Mouse (Mus musculus): Measurements from ENCODE around the gene Cep295.
"Not testable (repeated sequence)": the region's sequence is repeated elsewhere in the genome, so short reads cannot be mapped to it uniquely, and the experiment has no call there.

Gene Cep295

GRCm38 (mm10) chr9:15306398-15307119 is 51.0 kb downstream of the Cep295 start, which contains the start of gene 4931406C07Rik:
Gene 4931406C07Rik (minus strand): TSS chr9:15306448.
- DNase-seq, result no peak

DNA sequence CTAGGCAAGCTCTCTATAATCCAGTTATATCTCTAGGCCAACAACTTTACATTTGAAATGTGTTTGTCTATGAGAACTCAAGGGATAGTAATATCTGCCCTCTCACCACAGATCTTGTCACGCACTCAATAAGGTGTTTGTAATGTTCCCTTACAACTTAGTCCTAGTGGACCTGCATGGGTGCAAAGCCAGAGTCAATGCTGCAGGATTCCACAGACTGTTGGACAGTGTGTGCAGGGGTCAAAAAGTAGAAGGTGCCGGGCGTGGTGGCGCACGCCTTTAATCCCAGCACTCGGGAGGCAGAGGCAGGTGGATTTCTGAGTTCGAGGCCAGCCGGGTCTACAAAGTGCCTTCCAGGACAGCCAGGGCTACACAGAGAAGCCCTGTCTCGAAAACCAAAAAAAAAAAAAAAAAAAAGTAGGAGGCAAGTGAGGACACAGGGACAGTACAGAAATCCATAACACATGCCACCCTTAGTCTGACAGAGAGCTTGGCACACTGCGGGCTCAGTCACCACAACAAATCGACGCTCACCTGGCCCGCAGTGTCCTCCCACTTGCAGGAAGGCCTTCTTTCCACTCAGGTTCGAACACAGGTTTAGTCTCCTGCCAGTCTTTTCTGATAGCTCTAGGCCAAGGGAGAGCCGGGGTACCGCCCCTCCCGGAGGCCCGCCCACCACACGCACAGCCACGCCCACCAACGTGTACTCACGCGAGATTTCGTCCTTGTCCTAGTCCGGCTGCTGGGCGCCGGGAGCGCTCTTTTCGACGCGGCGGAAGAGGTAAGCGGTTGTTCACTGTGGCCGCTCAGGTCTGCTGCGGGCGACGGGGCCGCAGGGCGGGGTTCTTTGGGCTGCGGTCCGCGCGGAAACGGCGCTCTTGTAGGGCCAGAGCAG is 51.8 kb downstream of the Cep295 start, which contains the start of gene Taf1d:
TSS of gene Taf1d (plus strand) at position 712 of the 895 bp plus-strand sequence.
- DNase-seq, result peak; percentile 99

DNA sequence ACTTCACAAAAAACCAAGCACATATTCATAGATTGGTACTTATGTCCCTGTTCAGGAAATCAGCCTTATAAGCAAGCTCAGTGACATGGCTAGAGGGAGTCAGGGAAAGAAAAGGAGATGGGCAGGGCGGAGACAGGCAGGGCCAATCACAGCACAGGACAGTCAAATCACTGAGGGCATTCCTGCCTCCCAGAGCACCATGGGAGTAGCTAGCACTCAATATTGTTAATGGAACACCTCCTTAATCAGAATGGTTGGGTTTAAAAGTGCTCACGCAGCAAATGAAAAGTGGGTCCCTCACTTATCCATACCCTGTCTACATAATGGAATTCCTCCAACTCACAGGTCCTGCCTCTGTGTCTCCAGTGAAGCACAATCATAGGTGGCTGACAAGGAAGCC is 54.7 kb downstream of the Cep295 start:
- DNase-seq, result no peak

DNA sequence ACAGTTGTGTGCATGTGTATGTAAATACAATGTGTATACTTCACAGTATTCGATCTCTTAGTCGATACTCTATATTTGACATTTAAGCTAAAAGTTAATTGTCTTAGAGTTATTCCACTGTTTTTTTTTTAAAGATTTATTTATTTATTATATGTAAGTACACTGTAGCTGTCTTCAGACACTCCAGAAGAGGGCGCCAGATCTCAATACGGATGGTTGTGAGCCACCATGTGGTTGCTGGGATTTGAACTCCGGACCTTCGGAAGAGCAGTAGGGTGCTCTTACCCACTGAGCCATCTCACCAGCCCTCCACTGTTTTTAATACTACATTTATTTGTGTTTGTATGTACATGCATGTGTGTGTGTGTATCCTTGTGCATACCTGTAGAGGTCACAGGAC is 55.6 kb downstream of the Cep295 start:
- DNase-seq, result not testable (repeated sequence)

DNA sequence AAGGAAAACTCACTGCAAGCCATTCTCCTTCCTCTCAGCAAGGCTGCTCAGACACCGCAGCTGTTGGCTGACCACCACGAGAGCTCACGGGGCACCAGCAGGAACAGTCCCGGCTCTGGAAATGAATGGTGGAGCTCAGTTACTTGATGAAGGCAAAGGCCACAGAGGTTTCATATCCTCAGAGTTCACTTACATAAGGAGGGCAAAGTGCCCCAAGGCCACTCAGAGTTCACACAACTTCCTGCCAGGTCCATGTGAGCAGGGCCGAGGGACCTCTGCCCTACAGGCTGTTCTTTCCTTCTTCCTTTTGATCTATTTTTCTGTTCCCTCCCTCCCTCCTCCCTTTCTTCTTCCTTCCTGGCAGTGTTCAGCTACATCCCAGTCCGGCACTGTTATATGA is 56.2 kb downstream of the Cep295 start:
- no peak for DNase-seq

DNA sequence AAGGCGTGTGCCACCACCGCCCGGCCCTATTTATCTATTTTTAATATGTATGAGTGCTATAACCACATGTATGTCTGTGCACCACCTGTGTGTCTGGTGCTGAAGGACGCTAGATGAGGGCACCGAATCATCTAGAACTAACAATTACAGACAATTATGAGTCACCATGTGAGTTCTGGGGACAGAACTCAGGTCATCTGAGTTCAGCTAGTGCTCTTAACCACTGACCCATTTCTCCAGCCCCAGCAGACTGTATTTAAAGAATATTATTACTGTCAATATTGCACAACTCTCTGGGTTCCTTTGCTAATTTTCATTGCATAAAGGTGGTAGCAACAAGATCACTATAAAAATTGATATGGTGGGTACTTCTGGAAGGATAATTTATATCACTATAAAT is 57.5 kb downstream of the Cep295 start:
- no peak for DNase-seq

DNA sequence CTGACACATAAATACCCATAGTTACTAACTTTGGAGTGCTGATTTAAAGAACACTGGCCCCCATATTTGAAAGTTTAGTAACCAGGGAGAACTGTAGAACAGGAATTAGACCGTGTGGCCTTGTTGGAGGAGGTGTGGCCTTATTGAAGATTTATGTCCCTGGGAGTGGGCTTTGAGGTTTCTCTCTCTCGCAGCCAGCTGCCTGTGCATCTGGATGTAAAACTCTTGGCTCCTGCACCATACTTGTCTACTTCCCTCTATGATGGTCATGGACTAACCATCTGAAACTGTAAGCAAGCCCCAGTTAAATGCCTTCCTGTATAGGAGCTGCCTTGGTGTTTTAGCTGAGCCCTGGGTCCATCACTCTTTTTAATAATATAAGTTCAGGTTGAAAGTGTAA is 59.1 kb downstream of the Cep295 start:
- no peak for DNase-seq

GRCm38 (mm10) chr9:15297112-15297511 is 60.5 kb downstream of the Cep295 start:
- no peak for DNase-seq

DNA sequence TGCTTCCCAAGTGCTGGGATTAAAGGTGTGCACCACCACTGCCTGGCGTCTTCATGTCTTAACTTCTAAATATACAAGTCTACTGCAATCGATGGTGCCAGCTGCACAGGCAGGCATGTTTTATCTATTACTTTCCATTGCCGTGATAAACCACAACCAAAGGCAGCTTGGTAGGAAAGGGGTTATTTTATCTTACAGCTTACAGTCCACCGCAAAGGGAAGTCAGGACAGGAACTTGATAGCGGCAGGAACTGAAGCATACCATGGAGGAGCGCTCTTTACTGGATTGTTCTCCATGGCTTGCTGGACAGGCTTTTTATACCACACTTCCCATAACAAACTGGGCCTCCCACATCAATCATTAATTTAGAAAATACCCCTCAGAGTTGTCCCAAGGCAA is 68.3 kb downstream of the Cep295 start:
- DNase-seq, result no peak

DNA sequence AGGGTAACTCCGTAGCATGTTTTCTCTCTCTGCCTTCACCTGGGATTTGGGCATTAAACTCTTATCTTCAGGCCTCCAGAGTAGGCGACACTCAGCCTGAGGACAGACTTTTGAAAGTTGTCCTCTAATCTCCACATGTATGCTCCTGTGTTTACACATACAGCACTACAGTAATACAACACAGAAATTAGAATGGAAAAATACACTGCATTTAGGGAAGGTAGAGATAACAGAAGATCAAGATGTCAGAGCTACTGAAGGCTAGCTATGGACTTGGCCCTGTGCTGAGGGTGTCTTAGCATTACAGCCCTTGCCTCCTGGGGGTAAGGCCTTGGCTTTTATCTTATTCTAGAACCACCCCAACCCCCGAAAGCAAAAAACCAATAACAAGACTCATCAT is 69.2 kb downstream of the Cep295 start:
- DNase-seq, result no peak

DNA sequence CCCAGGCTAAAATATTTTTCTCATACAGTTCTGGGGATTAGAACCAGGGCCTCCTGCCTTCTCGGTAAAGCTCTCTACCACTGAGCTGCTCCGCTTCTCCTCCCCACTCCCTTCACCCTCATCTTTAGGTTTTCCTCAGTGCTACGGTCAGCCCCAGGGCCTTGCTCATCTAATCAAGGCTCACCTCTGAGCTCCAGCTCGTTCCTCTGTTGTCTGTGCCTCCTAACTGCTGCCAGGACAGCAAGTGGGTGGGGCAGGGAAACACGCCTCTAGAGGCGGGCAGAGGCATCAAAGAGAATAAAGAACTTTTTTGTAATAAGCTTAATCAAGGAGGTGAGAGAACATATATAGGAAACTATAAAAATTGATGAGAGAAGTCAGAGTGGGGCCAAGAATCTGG is 69.7 kb downstream of the Cep295 start:
- no peak for DNase-seq

DNA sequence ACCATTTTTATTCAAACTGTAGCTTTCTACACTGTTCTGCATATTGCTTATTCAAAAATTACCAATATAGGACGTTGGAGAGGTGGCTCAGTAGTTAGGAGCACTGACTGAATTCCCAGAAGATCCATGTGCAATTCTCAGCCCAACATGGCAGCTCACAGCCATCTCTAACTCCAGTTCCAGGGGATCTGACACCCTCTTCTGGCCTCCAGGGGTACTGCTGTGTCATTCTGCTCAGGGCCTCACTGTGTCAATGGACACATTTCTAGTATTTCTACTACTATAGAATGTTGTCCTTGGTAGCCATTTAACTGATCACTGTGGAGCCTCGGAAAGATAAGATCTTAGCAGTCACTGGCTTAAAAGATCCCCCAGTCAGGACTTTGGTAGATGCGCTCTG is 72.1 kb downstream of the Cep295 start:
- peak; percentile 20 for DNase-seq

GRCm38 (mm10) chr9:15280491-15280879 is 77.1 kb downstream of the Cep295 start:
- DNase-seq, result peak; percentile 7

GRCm38 (mm10) chr9:15279649-15280490 is 77.7 kb downstream of the Cep295 start, which contains the start of gene Med17:
Gene Med17 (minus strand): TSS chr9:15279931.
- peak; percentile 92 for DNase-seq

DNA sequence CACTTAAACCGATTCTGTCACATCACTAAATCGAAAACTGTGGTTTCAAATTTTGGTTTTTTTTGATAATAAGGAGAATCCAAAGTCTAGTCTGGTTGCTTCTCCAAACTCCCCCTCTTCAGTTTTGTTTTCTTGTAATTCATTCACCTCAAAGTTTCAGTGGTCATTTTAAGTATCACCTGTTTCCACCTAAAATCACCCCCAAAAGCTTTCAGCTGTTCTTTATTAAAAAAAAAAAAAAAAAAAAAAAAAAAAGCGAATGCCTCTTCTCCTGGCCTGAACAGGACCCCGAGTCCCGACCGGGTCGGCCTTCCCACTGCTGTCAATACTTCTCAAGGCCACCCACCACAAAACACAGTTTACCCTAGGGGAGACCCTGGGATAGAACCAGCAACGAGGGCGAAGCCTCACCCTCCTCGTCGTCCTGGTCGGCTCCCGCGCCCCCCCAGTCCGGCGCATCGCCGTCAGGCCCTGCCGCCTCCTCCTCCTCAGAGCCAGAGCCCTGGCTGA is 78.4 kb downstream of the Cep295 start:
- no peak for DNase-seq

DNA sequence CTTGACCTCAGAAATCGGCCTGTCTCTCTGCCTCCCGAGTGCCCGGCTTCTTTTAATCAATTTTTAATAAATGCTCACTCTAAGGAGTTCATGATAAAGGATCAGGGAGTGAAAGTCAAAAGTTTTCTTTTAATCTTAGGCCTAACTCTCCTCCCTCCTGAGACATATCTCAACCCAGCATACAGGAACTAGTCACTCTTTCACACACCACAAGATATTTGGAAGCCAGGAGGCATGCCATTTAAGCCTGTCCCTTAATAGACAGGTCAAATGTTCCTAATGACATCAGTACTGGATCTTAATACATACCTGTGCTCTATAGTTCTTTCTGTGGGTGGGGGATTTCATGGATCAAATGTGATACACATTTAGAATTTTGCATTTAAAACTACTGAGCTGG is 79.2 kb downstream of the Cep295 start:
- DNase-seq, result no peak

- no peak for DNase-seq
Observed at GRCm38 (mm10) chr9:15276855-15277254, 80.7 kb downstream of the Cep295 start.

DNA sequence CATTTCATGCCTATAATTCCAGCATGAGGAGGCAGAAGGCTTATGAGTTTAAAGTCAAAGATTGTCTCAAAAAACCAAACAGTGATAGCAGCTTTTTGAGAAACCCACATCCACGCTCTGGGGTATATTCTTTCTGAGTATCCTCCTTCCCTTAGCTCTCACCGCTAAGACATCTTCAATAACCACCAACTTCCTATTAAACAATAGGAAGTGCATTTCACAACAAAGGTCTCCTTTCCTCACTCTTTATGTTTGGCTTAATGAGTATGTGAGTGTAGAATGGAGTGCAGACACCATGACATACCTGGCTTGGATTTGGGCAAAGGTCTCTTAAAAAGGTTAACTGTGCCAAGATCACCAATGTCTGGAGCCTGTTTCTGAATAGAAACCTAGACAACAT is 83.6 kb downstream of the Cep295 start:
- DNase-seq, result no peak

Data from thymus, postnatal 14 days (tissue).